Mouse (Mus musculus) left cerebral cortex, postnatal 14 days (tissue): Measurements from ENCODE around the gene Sat2. TPM values are rescaled to one million over a fixed set of nuclear protein-coding genes. Genes with fewer than 3 reads are reported as not detected.

Experiments
- DNase-seq, 2 experiments: peaks; one replicate each; pipeline ENCODE4 v3.0.0; 2021 to 2022; ENCODE audit warnings: low spot score in 2 of 2, mixed read lengths in 1 of 2
- intact Hi-C: fragments of 180-260 bp; cut with DNase I; formaldehyde crosslinking; loops from one replicate; pipeline ENCODE4 v1.15.1; 2025
- long read RNA-seq, 2 experiments: library from polyadenylated mRNA; stranded (forward); transcript quantifications; one replicate each; pipeline ENCODE4 v2.0.0; 2021
- total RNA-seq, 2 experiments: library from RNA; stranded (reverse); gene quantifications; 2 replicates each; pipeline ENCODE4 v1.2.3; 2021

Sat2 gene
- total RNA-seq: 10 to 100 TPM in 1 of 2 experiments, 1 to 10 TPM in 1; 9.9 to 10.2 TPM
- long read RNA-seq, experiment 1, partial matches to known transcripts: 3 of 9 reads
- long read RNA-seq, experiment 1, other reads (novel, unspliced or antisense): 2 of 9 reads
- long read RNA-seq, experiment 2, partial matches to known transcripts: 4 of 10 reads
- long read RNA-seq, experiment 2, other reads (novel, unspliced or antisense): 3 of 10 reads

DNA sequence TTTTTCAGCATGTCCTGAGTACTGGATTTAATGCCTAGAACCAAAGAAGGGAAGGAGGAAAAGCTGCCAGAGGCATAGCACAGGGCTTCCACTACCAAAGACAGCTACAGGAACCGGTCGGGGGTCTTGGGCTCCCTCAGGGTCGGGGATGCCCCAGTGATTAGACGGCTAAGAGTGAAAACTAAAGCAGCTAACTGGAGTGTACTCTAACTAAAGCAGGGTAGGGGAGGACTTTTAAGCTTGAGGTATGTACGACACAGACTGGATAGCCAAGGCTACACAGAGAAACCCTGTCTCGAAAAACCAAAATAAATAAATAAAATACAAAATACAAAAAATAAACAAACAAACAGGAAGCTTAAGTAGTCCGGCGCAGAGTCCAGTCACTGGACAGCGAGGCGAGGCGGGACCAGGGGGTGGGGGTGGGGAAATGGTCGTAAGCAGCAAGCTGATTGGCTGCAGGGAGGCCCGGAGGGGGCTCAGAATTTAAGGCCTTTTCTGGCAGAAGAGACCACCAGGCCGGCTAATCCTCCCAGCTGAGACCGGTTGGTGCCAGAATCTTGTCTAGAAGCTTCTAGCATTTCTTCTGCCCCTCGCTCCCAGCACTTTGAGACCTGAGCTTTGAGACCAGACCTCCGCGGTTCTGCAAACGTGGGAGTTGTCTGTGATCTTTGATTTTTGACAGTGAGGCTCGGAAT lies at the start of gene Sat2:
TSS of gene Sat2 (plus strand) at position 454 of the 698 bp plus-strand sequence.
- intact Hi-C loops: no loop called here
- peak; percentile 44 to 60 for DNase-seq

DNA sequence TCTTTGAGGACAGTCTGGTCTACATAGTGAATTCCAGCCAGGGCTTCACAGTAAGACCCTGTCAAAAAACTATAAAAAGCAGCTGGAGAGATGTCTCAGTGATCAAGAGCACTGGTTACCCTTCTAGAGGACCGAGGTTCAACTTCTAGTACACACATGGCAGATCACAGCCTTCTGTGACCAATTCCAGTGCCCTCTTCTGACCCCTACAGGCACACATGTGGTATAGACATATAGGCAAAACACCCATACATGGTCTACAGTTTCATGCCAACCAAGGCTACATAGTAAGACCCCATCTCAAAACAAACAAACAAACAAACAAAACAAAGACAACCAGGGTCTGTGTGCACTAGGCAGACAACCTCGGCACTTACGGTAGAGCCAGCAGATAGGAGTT lies 46.6 kb upstream of the Sat2 start:
- DNase-seq: no peak
- intact Hi-C loops: loop anchor here (5.0 kb wide), 1 partner anchor 43 kb away; no protein-coding TSS in a partner anchor

DNA sequence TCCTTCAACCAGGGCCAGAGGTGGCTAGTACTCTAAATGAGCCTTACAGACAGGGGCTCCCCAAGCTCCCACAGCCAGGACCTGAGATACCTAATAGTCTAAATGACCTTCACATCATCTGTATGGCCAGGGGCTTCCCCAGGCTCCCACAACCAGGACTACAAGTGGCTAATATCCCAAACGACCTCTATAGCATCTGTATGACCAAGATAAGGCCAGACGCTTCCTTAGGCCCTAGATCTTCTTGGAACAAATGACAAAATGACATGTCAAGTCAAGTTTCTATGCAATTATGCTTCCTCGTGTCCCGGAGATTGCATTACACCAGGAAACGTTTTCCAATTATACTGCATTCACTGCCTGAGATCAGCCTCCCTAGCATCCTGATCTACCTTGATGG lies 45.5 kb upstream of the Sat2 start:
- no peak for DNase-seq
- intact Hi-C loops: loop anchor here (5.0 kb wide), 1 partner anchor 44 kb away; no protein-coding TSS in a partner anchor

DNA sequence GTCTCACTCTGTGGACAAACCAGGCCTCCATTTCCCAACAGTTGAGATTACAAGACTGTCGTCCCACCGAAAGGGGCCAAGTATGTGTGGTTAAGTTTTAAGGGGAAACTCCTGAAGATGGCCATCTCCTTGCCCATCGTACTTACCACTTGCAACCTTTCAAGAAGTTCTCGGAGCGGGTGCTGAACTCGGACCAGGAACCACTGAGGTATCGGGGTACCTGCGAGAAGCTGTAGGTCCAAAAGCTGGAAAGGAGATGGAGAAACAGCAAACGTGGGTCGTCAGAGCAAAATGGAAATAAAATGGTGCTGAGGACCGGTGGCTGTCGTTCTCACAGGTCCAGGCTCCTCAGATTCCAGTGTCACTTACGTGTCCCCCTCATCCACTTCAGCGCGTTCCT lies 43.5 kb upstream of the Sat2 start:
- intact Hi-C loops: loop anchor here (2.0 to 5.0 kb wide), 2 partner anchors 32 to 46 kb away; no protein-coding TSS in a partner anchor
- no peak for DNase-seq

DNA sequence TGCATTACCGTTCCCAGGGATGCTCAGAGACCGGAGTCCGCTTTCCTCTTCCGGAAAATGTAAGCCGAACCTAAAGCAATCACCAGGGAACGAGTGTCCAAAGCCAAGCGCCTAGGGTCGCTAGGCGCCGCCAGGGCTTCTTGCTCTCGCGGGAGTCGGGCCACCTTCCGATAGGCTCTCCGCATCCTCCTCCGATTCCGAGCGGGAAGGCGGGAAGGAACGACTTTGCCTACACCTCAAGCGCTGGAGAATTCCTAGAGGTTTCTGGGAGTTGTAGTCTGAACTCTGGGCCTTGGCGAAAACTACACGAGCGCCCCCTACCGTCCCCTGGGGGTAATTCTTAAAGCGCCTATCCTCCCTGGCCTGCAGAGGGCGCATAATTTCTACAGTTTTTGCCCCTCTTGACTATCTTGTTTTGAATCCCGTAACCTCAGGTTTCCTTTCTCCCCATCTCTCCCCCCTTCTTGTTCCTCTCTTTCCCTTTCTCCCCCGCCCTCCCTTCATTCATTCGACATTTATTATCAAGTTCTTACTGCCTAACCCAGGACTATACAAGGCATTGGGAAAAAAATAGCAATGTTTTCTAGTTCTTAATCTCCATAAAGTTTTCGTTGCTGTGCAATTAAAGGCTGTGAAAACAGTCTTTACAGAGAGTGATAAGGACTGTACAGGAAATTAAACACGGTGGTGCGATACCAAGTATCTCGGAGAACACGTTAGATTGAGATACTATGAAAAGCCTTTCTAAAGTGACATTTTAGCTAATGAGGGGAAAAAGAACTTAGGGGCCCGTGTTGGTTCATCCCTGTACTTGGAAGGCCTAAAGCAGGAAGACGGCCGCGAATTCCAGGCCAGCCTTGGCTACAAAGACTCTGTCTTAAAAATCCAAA lies 42.5 kb upstream of the Sat2 start:
- peak; percentile 98 for DNase-seq
- intact Hi-C loops: loop anchor here (2.0 to 5.0 kb wide), 3 partner anchors 33 to 47 kb away; no protein-coding TSS in a partner anchor

DNA sequence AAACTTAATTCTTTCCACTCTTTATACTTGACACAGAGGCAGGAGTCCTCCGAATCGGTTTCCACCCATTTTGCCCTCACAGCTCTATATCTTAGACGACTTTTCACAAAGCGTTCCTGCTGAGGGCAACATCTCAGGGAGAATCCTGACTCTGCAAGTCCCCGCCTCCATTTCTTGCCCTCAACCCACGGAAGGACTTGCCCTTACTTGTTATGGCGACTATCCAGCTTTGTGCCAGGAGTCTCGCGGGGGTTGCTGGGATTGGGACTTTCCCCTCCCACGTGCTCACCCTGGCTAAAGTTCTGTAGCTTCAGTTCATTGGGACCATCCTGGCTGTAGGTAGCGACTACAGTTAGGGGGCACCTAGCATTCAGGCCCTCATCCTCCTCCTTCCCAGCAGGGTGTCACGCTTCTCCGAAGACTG lies 41.7 kb upstream of the Sat2 start, which contains the start of the genes Wrap53 and Trp53:
TSS of gene Wrap53 (minus strand) at position 165 of the 424 bp plus-strand sequence.
TSS of gene Trp53 (plus strand) at position 269 of the 424 bp plus-strand sequence.
- peak; percentile 89 to 94 for DNase-seq
- intact Hi-C loops: loop anchor here (2.0 kb wide), 1 partner anchor 35 kb away; no protein-coding TSS in a partner anchor

DNA sequence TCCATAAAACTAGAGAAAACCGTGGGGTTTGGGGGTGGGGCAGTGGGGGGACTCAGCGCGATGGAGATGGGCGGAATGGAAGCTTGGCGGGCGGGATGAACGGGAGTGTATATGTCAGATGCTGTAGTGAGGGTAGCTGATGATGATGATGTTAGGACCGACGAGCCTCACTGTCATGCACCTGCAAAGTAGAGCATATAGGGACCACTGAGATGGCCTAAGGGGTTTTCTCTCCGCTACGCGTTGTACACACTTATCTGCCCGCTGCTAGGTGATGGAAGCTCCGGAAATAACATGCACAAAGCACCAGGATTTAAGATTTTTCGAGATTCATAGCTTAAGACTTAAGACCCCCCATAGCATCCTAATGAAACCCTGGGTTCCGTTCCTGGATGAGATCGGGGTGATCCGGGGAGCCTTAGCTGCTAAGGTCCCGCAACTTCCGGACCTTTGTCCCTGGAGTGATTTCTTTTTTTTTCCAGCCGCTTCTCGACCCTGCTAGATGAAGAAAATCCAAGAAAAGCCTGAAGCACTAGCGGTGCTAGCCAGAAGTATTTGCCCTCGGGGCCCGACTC lies 41.2 kb upstream of the Sat2 start:
- intact Hi-C loops: loop anchor here (2.0 kb wide), 1 partner anchor 34 kb away; no protein-coding TSS in a partner anchor
- no peak for DNase-seq

DNA sequence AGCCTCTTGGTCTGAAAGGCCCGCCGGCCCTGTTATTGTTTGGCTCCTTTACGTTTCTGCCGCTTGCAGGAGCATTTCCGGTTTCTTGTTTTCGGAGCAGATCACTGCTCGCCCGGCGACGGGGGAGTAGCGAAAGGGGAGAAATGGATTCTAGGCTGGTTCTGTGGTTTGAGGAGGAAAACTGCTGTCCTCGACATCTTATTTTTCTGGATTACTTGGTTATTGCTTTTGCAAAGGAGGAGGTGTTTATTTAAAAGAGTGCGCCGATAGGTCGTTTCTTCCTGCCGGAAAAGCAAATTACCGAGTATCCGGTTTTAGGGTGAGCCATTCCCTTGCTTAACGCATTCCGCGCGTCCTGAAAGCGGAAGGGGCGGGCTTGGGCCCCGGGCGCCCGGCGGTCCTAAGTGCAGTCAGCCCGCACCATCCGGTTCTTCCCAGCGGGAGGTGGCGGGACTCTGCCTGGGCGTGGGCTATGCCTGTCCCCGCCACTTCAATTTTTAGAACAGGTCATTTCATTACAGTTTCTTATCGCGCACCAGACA lies 40.6 kb upstream of the Sat2 start:
- intact Hi-C loops: loop anchor here (2.0 kb wide), 1 partner anchor 34 kb away; no protein-coding TSS in a partner anchor
- peak; percentile 90 to 92 for DNase-seq

DNA sequence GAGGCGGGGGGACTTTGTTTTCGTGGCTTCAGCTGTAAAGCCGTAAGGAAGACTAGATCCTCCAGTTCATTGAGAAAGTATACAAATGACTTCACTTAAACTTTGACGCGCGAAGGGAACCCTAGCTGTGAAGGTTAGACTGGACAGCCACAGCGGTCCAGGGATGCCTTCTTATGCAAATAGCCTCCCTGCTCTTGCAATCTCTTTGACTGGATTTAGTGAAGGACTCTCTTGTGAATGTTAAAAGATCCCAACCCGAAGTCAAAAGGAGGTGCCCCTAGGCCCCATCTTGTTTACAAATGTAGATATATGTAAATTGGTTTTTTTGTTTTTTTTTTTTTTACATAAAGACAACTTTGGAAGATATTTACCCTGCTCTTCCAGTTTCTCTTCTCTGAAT lies 40.0 kb upstream of the Sat2 start:
- no peak for DNase-seq
- intact Hi-C loops: loop anchor here (2.0 kb wide), 1 partner anchor 33 kb away; no protein-coding TSS in a partner anchor

DNA sequence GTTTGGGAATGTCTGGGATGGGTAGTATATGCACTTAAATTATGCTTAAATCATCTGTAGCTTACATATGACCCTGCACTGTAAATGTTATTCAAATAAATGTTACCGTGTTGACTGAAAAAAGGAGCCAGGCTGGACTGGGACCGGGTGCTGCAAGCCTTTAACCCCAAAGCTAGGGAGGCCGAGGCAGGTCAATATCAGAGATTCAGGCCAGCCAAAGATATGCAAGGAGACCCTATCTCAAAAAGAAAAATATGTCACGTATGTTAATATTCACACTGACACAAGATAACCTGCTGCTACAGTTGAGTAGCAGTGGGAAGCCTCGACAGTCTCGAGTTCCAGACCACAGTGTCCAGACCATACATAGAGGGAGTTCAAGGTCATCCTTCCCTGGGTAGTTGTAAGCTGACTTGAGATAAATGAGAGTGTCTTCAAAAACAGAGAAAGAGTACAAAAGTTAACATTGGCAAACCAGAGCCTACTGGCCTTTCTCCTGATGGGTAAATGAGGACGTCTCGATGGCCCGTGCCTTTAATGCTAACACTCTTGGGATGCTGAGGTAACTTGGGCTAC lies 39.5 kb upstream of the Sat2 start:
- DNase-seq: no peak
- intact Hi-C loops: no loop called here

DNA sequence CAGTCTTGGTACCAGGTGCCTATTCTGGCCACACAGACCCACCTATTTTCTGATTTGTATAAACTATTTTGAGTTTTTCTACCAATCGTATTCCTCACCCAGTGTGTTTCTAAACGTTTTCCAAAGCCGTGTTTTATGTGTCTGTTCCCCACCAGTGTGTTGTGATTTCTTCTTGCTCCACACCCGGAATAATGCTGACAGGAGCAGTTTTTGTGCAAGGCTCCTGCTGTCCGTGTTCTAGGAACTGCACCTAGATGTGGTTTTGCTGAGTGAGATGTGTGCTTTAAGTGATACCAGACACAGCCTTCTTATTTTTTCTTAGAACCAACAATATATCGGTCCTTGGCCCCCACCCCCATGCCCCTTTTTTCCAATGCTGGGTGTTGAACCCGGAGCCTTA lies 37.8 kb upstream of the Sat2 start:
- intact Hi-C loops: no loop called here
- no peak for DNase-seq

DNA sequence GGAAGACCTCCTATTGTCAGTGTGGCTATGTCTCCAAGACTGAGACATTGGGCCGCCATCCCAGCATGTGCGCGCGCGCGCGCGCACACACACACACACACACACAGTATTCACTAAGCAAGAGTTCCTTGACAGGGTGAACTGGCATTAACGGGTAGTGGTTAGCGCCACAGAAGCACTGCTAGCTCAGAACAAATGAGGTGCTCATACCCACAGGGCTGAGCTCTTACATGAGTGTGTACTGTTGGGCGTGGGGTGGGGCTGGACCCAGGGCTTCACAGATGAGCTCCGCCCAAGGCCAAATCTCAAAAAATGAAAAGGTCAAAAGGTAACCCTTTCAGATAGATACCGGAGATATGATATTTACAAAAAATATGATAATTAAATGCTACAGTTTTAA lies 36.9 kb upstream of the Sat2 start:
- no peak for DNase-seq
- intact Hi-C loops: no loop called here

DNA sequence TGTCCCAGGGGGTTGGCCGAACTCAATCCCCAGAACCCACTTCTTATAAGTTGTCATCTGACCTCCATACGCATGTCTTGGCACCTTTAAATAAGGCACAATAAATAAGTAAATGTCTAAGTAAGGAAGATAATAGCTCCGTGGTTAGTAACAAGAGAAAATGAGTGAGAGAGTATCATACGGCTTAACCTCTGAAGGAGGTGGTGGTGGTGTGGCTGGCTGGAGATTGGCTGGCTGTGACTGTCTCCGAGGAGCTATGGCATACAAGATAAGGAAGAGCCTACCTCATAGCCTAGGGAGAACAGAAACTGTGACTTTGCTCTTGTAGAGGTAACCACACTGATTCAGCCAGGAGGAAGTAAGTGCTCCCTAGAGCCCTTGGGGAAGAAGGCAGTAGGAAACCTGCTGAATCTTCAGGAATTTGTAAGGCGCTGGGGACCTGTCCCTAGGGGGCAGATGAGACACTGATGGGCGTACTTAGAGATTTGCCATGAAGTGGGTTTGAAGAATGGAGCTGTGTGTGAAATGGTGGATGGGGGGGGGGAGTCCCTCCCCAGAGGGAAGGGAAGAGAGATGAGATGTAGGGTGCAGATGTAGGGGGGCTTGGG lies 36.0 kb upstream of the Sat2 start:
- intact Hi-C loops: no loop called here
- DNase-seq: no peak

DNA sequence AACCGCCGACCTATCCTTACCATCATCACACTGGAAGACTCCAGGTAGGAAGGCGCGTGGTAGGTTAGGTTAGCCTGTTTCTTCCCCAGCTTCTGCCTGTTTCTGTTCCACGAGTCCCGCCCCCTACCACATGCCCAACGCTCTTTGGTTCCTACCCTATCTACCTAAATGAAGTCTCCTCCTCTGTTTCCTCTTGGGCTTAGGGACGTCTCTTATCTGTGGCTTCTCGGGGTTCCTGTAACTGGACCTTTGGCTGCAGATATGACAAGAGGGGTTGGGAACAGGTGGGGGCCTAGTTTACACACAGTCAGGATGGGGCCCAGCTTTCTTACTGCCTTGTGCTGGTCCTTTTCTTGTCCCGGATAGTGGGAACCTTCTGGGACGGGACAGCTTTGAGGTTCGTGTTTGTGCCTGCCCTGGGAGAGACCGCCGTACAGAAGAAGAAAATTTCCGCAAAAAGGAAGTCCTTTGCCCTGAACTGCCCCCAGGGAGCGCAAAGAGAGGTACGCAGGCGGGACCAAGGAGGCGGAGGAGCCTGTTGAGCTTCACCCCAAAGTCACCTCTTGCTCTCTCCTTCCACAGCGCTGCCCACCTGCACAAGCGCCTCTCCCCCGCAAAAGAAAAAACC lies 32.5 kb upstream of the Sat2 start:
- no peak for DNase-seq
- intact Hi-C loops: no loop called here

DNA sequence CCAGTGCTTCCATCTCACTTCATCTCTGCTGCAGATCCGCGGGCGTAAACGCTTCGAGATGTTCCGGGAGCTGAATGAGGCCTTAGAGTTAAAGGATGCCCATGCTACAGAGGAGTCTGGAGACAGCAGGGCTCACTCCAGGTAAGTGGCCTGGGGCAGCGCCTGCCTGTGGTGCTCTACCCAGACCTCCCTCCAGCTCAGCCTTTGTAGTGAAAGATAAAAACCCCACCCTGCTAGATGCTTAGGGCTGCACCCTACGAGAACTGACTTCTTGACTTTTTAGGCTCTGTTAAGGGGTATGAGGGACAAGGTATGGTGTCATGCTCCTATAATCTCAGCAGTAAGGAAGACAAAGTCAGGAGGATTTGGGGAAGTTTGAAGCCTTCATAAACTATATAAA lies 31.2 kb upstream of the Sat2 start:
- intact Hi-C loops: no loop called here
- no peak for DNase-seq

DNA sequence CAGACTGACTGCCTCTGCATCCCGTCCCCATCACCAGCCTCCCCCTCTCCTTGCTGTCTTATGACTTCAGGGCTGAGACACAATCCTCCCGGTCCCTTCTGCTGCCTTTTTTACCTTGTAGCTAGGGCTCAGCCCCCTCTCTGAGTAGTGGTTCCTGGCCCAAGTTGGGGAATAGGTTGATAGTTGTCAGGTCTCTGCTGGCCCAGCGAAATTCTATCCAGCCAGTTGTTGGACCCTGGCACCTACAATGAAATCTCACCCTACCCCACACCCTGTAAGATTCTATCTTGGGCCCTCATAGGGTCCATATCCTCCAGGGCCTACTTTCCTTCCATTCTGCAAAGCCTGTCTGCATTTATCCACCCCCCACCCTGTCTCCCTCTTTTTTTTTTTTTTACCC lies 30.4 kb upstream of the Sat2 start:
- intact Hi-C loops: no loop called here
- no peak for DNase-seq

DNA sequence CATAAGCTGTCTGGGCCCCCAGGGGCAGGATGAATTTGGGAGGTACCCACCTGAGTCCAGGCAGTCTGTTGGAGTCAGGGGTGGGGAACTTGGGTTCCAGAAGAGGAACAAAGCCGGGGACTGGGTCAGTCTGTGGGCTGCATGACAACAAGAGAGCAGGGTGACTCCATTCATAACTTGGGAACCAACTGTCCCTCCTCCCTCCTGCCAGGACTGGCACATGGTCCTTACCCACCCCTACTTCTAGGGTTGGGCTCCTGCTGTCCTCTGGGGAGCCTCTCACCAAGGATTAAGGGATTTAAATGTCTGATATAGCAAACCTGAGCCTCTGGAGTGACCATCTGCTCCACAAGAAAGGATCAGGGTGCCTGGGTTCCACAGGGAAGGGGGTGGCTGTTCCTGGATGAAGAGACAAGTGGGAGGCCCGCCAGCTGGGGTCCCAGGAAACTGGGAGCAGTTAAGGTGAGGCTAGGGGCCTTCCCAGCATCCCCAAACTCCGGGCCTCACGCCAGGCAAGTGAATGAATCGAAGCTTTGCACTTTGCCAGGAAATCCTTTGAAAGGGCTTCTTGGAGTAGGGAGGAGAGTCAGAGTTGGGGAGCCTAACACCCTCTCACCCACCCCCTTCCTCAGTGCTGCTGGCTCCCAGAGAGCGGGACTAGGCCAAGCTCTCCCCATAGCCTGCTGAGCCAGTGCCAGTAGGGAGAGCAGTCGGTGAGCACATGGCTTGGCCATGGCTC lies 29.8 kb upstream of the Sat2 start:
- intact Hi-C loops: no loop called here
- peak; percentile 72 to 83 for DNase-seq
